Mouse (Mus musculus): ENCODE results near the gene Tor1aip1. TPM values are rescaled to one million over a fixed set of nuclear protein-coding genes. Genes with fewer than 3 reads are reported as not detected.
A peak's percentile ranks its signal among the peaks of the same experiment; 100 is the strongest.
"Not testable (repeated sequence)": the region's sequence is repeated elsewhere in the genome, so short reads cannot be mapped to it uniquely, and the experiment has no call there.

Gene Tor1aip1
- 10 to 100 TPM; 17.4 to 20.6 TPM for total RNA-seq (2021)

- peak; percentile 98 for DNase-seq
- intact Hi-C loops (cut with DNase I), result no loop called here
Measured at GRCm38 (mm10) chr1:156035930-156036737, at the start of gene Tor1aip1. Tor1aip1 (minus strand) TSS chr1:156036480.

- intact Hi-C loops (cut with DNase I), result loop anchor here (5.0 kb wide), 1 partner anchor 157 kb away; no protein-coding TSS in a partner anchor
- no peak for DNase-seq
Measured at GRCm38 (mm10) chr1:156085770-156086169, 49.5 kb upstream of the Tor1aip1 start.

GRCm38 (mm10) chr1:156084603-156085002, 48.3 kb upstream of the Tor1aip1 start:
- intact Hi-C loops (cut with DNase I), result loop anchor here (5.0 kb wide), 2 partner anchors 158 to 453 kb away; no protein-coding TSS in a partner anchor
- DNase-seq, result no peak

GRCm38 (mm10) chr1:156077655-156078054, 41.4 kb upstream of the Tor1aip1 start:
- intact Hi-C loops (cut with DNase I), result no loop called here

GRCm38 (mm10) chr1:156076474-156076873, 40.2 kb upstream of the Tor1aip1 start:
- intact Hi-C loops (cut with DNase I), result no loop called here
- DNase-seq, result no peak

More at GRCm38 (mm10) chr1:156077655-156078054, 41.4 kb upstream of the Tor1aip1 start:
- no peak for DNase-seq

- DNase-seq, result no peak
- intact Hi-C loops (cut with DNase I), result no loop called here
Measured at GRCm38 (mm10) chr1:156074575-156074974, 38.3 kb upstream of the Tor1aip1 start.

GRCm38 (mm10) chr1:156073169-156073821, 37.0 kb upstream of the Tor1aip1 start:
- DNase-seq, result no peak
- intact Hi-C loops (cut with DNase I), result no loop called here

- intact Hi-C loops (cut with DNase I), result no loop called here
- DNase-seq, result no peak
Measured at GRCm38 (mm10) chr1:156070106-156070505, 33.8 kb upstream of the Tor1aip1 start.

- intact Hi-C loops (cut with DNase I), result no loop called here
Measured at GRCm38 (mm10) chr1:156066133-156066532, 29.9 kb upstream of the Tor1aip1 start.

GRCm38 (mm10) chr1:156062193-156062592, 25.9 kb upstream of the Tor1aip1 start:
- intact Hi-C loops (cut with DNase I), result no loop called here
- no peak for DNase-seq

More at GRCm38 (mm10) chr1:156066133-156066532, 29.9 kb upstream of the Tor1aip1 start:
- DNase-seq, result no peak

GRCm38 (mm10) chr1:156058207-156058606, 21.9 kb upstream of the Tor1aip1 start:
- intact Hi-C loops (cut with DNase I), result no loop called here
- no peak for DNase-seq

- intact Hi-C loops (cut with DNase I), result no loop called here
Measured at GRCm38 (mm10) chr1:156046688-156047087, 10.4 kb upstream of the Tor1aip1 start.

GRCm38 (mm10) chr1:156044211-156044611, 7.9 kb upstream of the Tor1aip1 start:
- intact Hi-C loops (cut with DNase I), result no loop called here
- DNase-seq, result no peak

More at GRCm38 (mm10) chr1:156046688-156047087, 10.4 kb upstream of the Tor1aip1 start:
- DNase-seq, result peak; percentile 47

GRCm38 (mm10) chr1:156043027-156043426, 6.7 kb upstream of the Tor1aip1 start:
- intact Hi-C loops (cut with DNase I), result no loop called here
- DNase-seq, result peak; percentile 17

GRCm38 (mm10) chr1:156042481-156042880, 6.2 kb upstream of the Tor1aip1 start:
- DNase-seq, result no peak
- intact Hi-C loops (cut with DNase I), result no loop called here

GRCm38 (mm10) chr1:156041451-156042241, 5.4 kb upstream of the Tor1aip1 start:
- no peak for DNase-seq
- intact Hi-C loops (cut with DNase I), result no loop called here

- peak; percentile 91 for DNase-seq
- intact Hi-C loops (cut with DNase I), result no loop called here
Measured at GRCm38 (mm10) chr1:156040731-156041401, 4.6 kb upstream of the Tor1aip1 start.

- DNase-seq; intact Hi-C loops (cut with DNase I): not testable (repeated sequence)
Measured at GRCm38 (mm10) chr1:156039989-156040388, 3.7 kb upstream of the Tor1aip1 start.

GRCm38 (mm10) chr1:156037144-156037583, 884 bp upstream of the Tor1aip1 start:
- intact Hi-C loops (cut with DNase I), result no loop called here
- DNase-seq, result no peak

GRCm38 (mm10) chr1:156035269-156035929, 881 bp downstream of the Tor1aip1 start, which contains the start of gene Tor1aip2:
Tor1aip2 (plus strand) TSS chr1:156035403.
- DNase-seq, result peak; percentile 82
- intact Hi-C loops (cut with DNase I), result no loop called here

Data from left cerebral cortex, postnatal 4 days (tissue).